Mouse (Mus musculus): Measurements from ENCODE around the gene Lgi4.

- TF ChIP-seq POLR2A (IDR thresholded peaks at IDR 0.05; ENCODE audit: extremely low read depth, insufficient read depth, low read length) (no peak), CTCF (IDR thresholded peaks at IDR 0.05; ENCODE audit: low read depth, low read length) (no peak)
These were observed 27.1 kb downstream of the Lgi4 start for GRCm38 (mm10) chr7:31086175-31086755.
